Comparison of ENCODE assay signal across 8 mouse cellular contexts in the genomic region with DNA sequence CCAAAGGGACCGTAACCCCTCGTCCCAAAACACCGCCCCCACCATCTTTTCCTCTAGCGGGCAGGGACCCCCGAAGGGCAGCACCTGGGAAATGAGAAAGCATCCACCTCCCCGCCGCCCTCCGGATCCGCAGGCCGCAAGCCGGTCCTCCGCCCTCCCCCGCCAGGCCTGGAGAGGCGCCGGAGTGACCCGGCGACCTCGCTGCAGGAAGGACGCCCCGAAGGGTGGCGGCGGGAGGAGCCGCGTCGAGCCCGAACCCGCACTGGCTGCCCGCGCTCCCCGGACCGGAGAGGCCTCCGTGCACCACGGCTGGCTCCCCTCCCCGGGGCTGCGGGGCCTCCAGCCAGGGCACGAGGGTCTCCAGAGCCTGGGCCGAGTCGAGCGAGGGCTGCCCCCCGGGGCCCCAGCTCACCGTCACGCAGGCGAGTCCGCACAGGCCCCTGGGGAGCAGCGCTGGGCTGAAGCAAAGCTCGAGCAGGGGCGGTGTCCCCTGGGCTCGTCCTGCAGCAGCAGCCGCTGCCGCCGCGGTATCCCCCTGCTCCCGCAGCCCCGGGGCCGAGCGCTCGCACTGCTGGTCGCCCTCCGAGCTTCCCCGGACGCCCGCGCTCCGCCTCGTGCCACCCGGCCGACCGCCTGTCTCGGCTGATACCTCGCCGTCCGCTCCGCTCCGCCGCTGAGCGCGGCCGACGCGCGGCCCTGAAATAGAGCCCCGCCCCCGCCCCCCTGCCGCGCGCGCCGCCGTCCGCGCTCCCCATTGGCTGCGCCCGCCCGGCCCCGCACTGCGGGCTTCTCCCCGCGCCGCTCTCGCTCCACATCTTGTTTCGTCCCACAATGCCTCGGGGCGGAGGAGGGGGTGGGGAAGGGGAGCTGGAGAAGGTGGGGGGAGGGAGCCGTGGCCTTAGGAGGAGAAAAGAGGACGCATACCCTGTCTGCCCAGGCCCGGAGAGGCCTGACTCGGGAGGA. TPM values are rescaled to one million over a fixed set of nuclear protein-coding genes. Genes with fewer than 3 reads are reported as not detected.
DNase-seq lines count a peak whose midpoint lies in the region; ATAC-seq lines count a peak whose summit lies in the region.

A gene (minus strand): TSS at position 703 of the 963 bp plus-strand sequence.

- peak within 1 kb of the TSS; percentile 100 for H3K4me3 ChIP-seq in brown adipose tissue, adult 24 weeks (ENCODE audit: insufficient read depth, low read depth, low read length)
- peak within 1 kb of the TSS; percentile 99 for H3K4me3 ChIP-seq in heart, embryonic 12.5 days
- peak within 1 kb of the TSS; percentile 94 for H3K4me3 ChIP-seq in kidney, embryonic 16.5 days (ENCODE audit: low read length)
- H3K4me3 ChIP-seq in liver, embryonic 11.5 days (ENCODE audit: low read depth, low read length) = peak within 1 kb of the TSS; percentile 99

- peak within 1 kb of the TSS; percentile 95 for H3K4me2 ChIP-seq in heart, embryonic 12.5 days
- H3K4me2 ChIP-seq in kidney, embryonic 16.5 days (replicated peaks; ENCODE audit: low read depth, low read length) = peak within 1 kb of the TSS; percentile 88
- peak within 1 kb of the TSS; percentile 94 for H3K4me2 ChIP-seq in liver, embryonic 11.5 days

- ATAC-seq in CD4-positive, CD25-positive, alpha-beta regulatory T cell, adult 4 months = peak; percentile 80
- peak; percentile 84 for ATAC-seq in erythroid progenitor cell, adult 5-6 weeks (replicated peaks; ENCODE audit: low FRiP score, poor library complexity, severe bottlenecking)
- ATAC-seq in heart, embryonic 12.5 days (ENCODE audit: insufficient number of reproducible peaks, low FRiP score) = peak; percentile 96
- ATAC-seq in kidney, embryonic 16.5 days (ENCODE audit: low FRiP score, low TSS enrichment) = peak; percentile 96
- ATAC-seq in liver, embryonic 11.5 days (replicated peaks; ENCODE audit: low FRiP score) = peak; percentile 93

- H3K4me1 ChIP-seq in brown adipose tissue, adult 24 weeks (ENCODE audit: control insufficient read depth, insufficient read depth, insufficient read length, low read length) = peaks cover 3% of the 10 kb centered on the region; the same call in 1 of the 2 replicates
- H3K4me1 ChIP-seq in heart, embryonic 12.5 days (replicated peaks) = peaks cover 34% of the 10 kb centered on the region
- peaks cover 23% of the 10 kb centered on the region for H3K4me1 ChIP-seq in kidney, embryonic 16.5 days (ENCODE audit: insufficient read depth, low read length)
- peaks cover 28% of the 10 kb centered on the region for H3K4me1 ChIP-seq in liver, embryonic 11.5 days (replicated peaks; ENCODE audit: control insufficient read depth, insufficient read depth, low read length)

- no peaks in the 10 kb centered on the region for H3K9me3 ChIP-seq in heart, embryonic 12.5 days (replicated peaks)
- H3K9me3 ChIP-seq in kidney, embryonic 16.5 days (ENCODE audit: low read length) = no peaks in the 10 kb centered on the region
- no peaks in the 10 kb centered on the region for H3K9me3 ChIP-seq in liver, embryonic 11.5 days (ENCODE audit: control insufficient read depth, low read length)

- WGBS in heart, embryonic 12.5 days = under 1% methylated on average over 97 of the region's 107 CpGs
- WGBS in kidney, embryonic 16.5 days = under 1% methylated on average over 94 of the region's 107 CpGs
- under 1% methylated on average over 102 of the region's 107 CpGs for WGBS in liver, embryonic 11.5 days

- H3K36me3 ChIP-seq in heart, embryonic 12.5 days = peaks cover 18% of the 10 kb centered on the region
- peaks cover 14% of the 10 kb centered on the region for H3K36me3 ChIP-seq in kidney, embryonic 16.5 days (ENCODE audit: insufficient read depth, low read length)
- peaks cover 16% of the 10 kb centered on the region for H3K36me3 ChIP-seq in liver, embryonic 11.5 days (ENCODE audit: control insufficient read depth, insufficient read depth, low read length)
- no peaks in the 10 kb centered on the region for H3K36me3 ChIP-seq in splenic B cell, adult 2 months (ENCODE audit: control insufficient read depth, insufficient read depth, low read length, poor library complexity, severe bottlenecking)

- H3K27ac ChIP-seq in brown adipose tissue, adult 24 weeks (replicated peaks; ENCODE audit: low read depth, low read length) = peak within 1 kb of the TSS; percentile 84
- peak within 1 kb of the TSS; percentile 99 for H3K27ac ChIP-seq in heart, embryonic 12.5 days (ENCODE audit: poor library complexity, severe bottlenecking)
- peak within 1 kb of the TSS; percentile 94 for H3K27ac ChIP-seq in kidney, embryonic 16.5 days (ENCODE audit: low read length)
- H3K27ac ChIP-seq in liver, embryonic 11.5 days (ENCODE audit: low read depth, low read length) = peak within 1 kb of the TSS; percentile 96

- no peaks in the 10 kb centered on the region for H3K27me3 ChIP-seq in heart, embryonic 12.5 days (replicated peaks)
- no peaks in the 10 kb centered on the region for H3K27me3 ChIP-seq in kidney, embryonic 16.5 days (ENCODE audit: insufficient read depth, low read length)
- H3K27me3 ChIP-seq in liver, embryonic 11.5 days (replicated peaks; ENCODE audit: control insufficient read depth, insufficient read depth, low read length) = no peaks in the 10 kb centered on the region
- H3K27me3 ChIP-seq in splenic B cell, adult 2 months (ENCODE audit: control insufficient read depth, insufficient read depth, low read length, poor library complexity, severe bottlenecking) = no peaks in the 10 kb centered on the region

- peak; percentile 85 for DNase-seq in liver, embryonic 11.5 days (ENCODE audit: low spot score)
- DNase-seq in naive thymus-derived CD4-positive, alpha-beta T cell, adult 2 months (ENCODE audit: low read depth) = peak; percentile 84
- DNase-seq in splenic B cell, adult 2 months (ENCODE audit: low read depth, low spot score) = peak; percentile 78

- peak within 1 kb of the TSS; percentile 99 for H3K9ac ChIP-seq in heart, embryonic 12.5 days
- H3K9ac ChIP-seq in kidney, embryonic 16.5 days (replicated peaks; ENCODE audit: low read length) = peak within 1 kb of the TSS; percentile 95
- peak within 1 kb of the TSS; percentile 97 for H3K9ac ChIP-seq in liver, embryonic 11.5 days (ENCODE audit: low read depth, low read length)

RNA-seq across cellular contexts. Expression of the gene that starts here (rescaled TPM):
- 1 to 10 TPM; 4.0 to 4.6 TPM for polyA plus RNA-seq in CD4-positive, CD25-positive, alpha-beta regulatory T cell, adult 4 months (2017; shearing (Covaris generic))
- polyA plus RNA-seq in brown adipose tissue, adult 24 weeks (2012; ENCODE audit: insufficient read depth, insufficient read length, missing spikeins) = 152 and 166 TPM in 2 replicates
- total RNA-seq in erythroid progenitor cell, adult 5-6 weeks (2015; ENCODE audit: low replicate concordance) = 8.4 and 10.1 TPM in 2 replicates
- 1.5 and 5.9 TPM in 2 replicates for total RNA-seq in erythroid progenitor cell, adult 5-6 weeks (2017; ENCODE audit: low replicate concordance)
- polyA plus RNA-seq in heart, embryonic 12.5 days (2016; fragmentation: Nextera tagmentation; extraction: Ambion mirVana) = 21.4 and 22.5 TPM in 2 replicates
- 21.0 and 23.5 TPM in 2 replicates for polyA plus RNA-seq in kidney, embryonic 16.5 days (2015; fragmentation: Nextera tagmentation; extraction: Ambion mirVana)
- 17.7 and 19.4 TPM in 2 replicates for polyA plus RNA-seq in liver, embryonic 11.5 days (2014; fragmentation: Nextera tagmentation; extraction: Ambion mirVana)

Comparison
In these comparisons a context has a peak if more than half of its experiments do, and no peak if none do; other contexts are left out.
1. Peak in every context shown above with its lines: DNase-seq, ATAC-seq, H3K4me3 ChIP-seq and H3K27ac ChIP-seq.